Mouse (Mus musculus) colon, adult 2 months (tissue): ENCODE results near the gene Coa4. TPM values are rescaled to one million over a fixed set of nuclear protein-coding genes. Genes with fewer than 3 reads are reported as not detected.

Experiments
- polyA plus RNA-seq: library from polyadenylated mRNA; depleted of rRNA; stranded (reverse); fragments of >200 nt; gene quantifications from 2 replicates; pipeline ENCODE4 v1.2.3, GENCODE M21; 2012; rRNA removed

The Coa4 gene
- polyA plus RNA-seq = 20.7 and 22.8 TPM in 2 replicates

GRCm38 (mm10) chr7:100536804-100537518, at the start of gene Coa4:
Gene Coa4 (plus strand): TSS chr7:100537071.

GRCm38 (mm10) chr7:100493117-100493483, 43.8 kb upstream of the Coa4 start, which contains the start of gene Ucp2:
Gene Ucp2 (plus strand): TSS chr7:100493337.

GRCm38 (mm10) chr7:100514573-100514972, 22.3 kb upstream of the Coa4 start, which contains the start of gene Dnajb13:
Gene Dnajb13 (minus strand): TSS chr7:100514960.

Other genes starting within 250 kb of the Coa4 start
- 15.9 and 16.0 TPM in 2 replicates for gene C2cd3, start 164.8 kb upstream of the Coa4 start, polyA plus RNA-seq
- gene Ppme1, start 164.8 kb upstream of the Coa4 start, polyA plus RNA-seq = 107 and 124 TPM in 2 replicates
- gene Ucp3, start 64.1 kb upstream of the Coa4 start, polyA plus RNA-seq = 0.22 and 0.38 TPM in 2 replicates
- gene Ucp2, start 43.7 kb upstream of the Coa4 start, polyA plus RNA-seq = 1,003 and 1,075 TPM in 2 replicates
- gene Dnajb13, start 22.1 kb upstream of the Coa4 start, polyA plus RNA-seq = 0.08 and 0.14 TPM in 2 replicates
- gene Rab6a, start 70.3 kb downstream of the Coa4 start, polyA plus RNA-seq = 51.5 and 58.8 TPM in 2 replicates
- 5.0 and 6.0 TPM in 2 replicates for gene Mrpl48, start 71.2 kb downstream of the Coa4 start, polyA plus RNA-seq
- gene Plekhb1, start 125.3 kb downstream of the Coa4 start, polyA plus RNA-seq = 34.6 and 43.4 TPM in 2 replicates
- 54.0 and 59.4 TPM in 2 replicates for gene Fam168a, start 169.6 kb downstream of the Coa4 start, polyA plus RNA-seq